Mouse (Mus musculus): ENCODE measurements around the gene Zfp652. TPM values are rescaled to one million over a fixed set of nuclear protein-coding genes. Genes with fewer than 3 reads are reported as not detected.

Zfp652 gene
- total RNA-seq, 2 experiments from 2014 or later, result 83.7 to 86.6 TPM

DNA sequence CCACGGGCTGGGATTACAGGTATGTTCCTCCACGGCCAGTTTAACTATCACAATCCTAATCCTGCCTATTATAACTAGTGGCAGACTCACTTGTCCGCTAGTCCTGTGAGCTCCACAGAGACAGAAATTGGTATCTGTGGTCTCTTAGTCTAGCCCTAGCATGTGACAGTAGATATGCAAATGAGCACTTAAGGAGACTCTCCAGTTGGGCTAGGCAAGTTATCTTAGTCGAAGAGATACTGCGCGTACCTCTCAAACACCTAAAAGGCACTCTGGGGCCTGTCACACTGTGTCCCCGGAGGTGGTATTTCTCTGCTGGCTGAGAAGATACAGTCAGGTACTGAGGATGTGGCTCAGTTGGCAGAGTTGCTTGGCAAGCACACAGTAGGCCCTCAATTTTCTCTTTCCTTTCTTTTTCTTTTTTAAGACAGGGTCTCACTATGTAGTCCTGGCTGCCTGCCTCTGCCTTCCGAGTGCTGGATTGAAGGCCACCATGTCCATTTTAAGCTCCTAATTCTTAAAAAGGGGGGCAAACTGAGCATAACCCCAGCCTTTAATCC is 80.6 kb downstream of the Zfp652 start:
- DNase-seq, result no peak
- intact Hi-C loops (cut with DNase I), result no loop called here

DNA sequence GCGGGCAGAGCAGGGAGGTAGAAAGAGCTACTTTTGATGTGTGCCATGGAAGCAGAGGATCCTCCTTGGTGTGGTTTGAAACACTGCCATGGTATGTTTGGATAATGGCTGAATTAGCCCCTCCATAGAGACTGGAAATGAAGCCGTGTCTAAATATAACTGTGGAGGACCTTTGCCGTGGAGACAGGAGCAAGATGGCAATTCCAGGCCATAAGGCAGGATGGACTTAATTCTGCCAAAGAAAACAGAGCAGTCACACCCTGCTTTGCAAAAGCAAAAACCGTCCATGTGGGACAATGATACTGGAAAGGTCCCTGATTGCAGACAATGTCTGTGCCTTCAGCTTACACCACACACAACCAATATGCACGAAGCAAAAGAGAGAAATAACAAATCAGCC is 81.7 kb downstream of the Zfp652 start:
- intact Hi-C loops (cut with DNase I), result no loop called here

DNA sequence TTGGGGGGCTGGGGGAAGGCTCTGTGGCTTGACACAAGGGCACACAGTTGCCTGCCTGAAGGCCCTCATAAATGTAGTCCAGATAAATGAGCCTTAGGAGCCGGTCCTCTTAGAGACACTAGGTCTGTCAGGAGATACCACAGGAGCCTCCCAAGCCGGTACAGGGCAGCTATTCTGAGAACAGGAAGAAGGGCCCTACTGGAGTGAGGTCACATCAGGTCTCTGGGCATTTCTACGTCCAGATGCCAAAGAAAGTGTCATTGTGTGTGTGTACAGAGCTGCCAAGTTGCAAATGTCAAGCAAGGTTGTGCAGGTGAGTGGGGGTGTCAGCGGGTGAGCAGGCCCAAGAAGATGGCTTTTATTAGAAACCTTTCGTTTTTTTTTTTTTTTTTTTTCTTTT is 83.1 kb downstream of the Zfp652 start:
- intact Hi-C loops (cut with DNase I), result no loop called here

More for the DNA sequence above, 81.7 kb downstream of the Zfp652 start:
- DNase-seq, result no peak

DNA sequence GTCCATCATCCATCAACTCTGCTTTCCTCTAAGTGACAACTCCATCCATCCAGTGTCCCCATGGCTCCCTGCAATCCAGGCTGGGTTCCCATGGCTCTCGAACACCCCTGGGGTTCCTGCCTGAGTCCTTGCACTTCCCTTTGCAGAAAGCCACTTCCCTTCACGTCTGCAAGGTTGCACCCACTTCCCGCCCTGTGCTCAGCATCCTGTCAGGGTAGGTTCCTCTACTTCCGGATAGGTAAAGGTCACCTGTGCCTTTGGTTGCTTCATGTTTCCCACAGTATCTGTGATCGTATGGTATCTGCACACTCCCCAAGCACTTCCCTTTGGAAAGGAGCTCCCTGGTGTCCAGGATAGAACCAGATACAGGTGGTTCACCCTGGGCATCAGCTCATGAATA is 92.5 kb downstream of the Zfp652 start:
- no peak for DNase-seq
- intact Hi-C loops (cut with DNase I), result no loop called here

More for the DNA sequence above, 83.1 kb downstream of the Zfp652 start:
- DNase-seq, result no peak

DNA sequence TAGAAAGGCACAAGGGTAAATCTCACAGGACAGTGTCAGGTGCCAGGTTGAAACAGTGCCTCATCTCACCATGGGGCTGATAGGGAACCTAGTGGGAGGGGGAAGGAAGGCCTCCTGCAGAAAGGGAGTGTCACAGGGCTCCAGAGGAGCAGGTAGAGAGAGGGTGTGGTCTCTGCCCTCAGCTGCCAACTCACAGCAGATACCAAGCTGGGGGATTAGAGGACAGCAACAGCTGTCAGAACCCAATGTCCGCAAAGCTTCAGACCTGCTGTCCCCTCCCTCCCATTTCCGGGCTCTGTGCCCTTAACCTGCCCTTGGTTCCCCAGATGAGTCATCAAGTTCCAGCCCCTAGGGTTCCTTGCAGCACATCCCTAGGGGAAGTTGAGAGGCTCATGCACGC is 93.1 kb downstream of the Zfp652 start:
- intact Hi-C loops (cut with DNase I), result no loop called here

DNA sequence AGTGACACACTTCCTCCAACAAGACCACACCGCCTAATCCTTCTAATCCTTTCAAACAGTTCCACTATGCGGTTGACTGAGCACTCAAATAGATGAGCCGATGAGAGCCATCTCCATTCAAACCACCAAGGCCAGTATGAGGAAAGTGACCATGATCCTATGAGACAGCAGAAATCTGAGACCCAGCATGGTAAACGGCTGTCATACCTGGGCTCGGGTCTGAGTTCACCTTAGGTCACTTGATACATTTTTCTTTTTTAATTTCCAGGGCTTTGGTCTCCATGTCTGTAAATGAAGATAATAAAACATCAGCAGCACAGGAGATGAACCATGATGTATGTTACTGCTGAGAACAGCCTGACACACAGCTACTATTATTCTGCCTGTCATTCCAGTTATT is 95.4 kb downstream of the Zfp652 start:
- intact Hi-C loops (cut with DNase I), result no loop called here

More for the DNA sequence above, 93.1 kb downstream of the Zfp652 start:
- no peak for DNase-seq

DNA sequence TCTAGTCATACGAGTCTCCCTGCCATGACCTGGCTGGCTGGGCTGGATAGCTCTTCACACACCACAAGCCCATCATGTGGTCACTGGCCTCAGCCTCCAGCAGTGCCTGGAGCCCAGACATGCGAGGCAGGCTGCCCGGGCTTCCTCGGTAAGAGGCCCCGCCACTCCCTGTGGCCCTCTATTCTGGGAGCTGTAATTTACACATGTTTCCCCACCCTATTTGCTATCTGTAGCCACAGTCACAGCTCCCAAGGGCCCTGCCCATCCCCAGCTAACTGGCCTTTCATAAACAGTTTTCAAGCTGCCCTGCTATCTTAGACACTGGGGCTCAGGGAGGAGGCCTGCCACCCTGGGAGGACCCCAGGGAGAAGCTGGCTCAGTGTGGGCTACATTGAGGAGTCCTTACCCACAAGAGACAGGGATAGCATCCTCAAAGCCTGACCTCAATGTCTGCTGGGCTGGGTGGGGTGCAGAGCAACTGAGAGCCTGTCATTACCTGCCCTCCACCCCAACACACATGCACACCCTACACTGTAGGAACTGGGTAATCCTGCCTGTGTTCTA is 96.1 kb downstream of the Zfp652 start:
- DNase-seq, result peak in 1 of 2 experiments; percentile 50

More for the DNA sequence above, 95.4 kb downstream of the Zfp652 start:
- no peak for DNase-seq

DNA sequence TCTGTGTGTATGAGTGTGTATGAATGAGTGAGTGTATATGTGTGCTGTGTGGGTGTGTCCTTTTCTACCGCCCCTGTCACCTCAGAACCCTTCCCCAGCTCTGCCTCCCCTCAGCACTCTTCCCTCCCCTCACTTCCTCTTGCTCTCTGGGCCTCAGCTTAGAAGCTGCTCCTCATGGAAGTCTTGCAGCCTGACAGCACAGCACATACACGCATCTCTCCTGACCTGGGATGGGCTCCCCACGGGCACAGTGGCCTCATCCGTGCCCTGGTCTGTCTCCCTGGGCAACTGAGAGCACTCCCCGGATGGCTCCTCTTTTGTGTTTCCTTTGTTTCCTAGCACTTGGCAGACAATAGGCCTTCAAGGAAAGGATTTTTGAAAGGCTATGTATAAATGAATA is 97.1 kb downstream of the Zfp652 start:
- no peak for DNase-seq

More for the DNA sequence above, 96.1 kb downstream of the Zfp652 start:
- intact Hi-C loops (cut with DNase I), result no loop called here

DNA sequence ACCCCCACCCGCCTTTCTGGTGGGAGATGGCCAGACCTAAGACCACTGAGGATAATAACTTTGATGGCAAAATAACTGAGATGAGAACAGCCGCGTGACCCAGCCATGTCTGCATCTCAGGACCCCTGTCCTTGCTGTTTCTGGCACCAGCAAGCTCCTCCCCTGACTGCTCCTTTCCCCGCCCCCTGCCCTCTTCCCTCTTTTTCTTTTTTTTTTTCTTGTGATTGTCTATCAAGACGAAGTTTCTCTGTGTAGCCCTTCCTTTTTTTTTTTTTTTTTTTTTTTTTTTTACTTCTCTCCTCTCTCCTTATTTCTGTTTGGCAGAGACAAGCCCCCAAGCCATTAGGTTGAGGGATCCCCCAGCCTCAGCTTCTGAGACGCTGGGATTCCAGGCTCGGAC is 98.4 kb downstream of the Zfp652 start:
- intact Hi-C loops (cut with DNase I), result no loop called here
- DNase-seq, result no peak

More for the DNA sequence above, 97.1 kb downstream of the Zfp652 start:
- intact Hi-C loops (cut with DNase I), result no loop called here

DNA sequence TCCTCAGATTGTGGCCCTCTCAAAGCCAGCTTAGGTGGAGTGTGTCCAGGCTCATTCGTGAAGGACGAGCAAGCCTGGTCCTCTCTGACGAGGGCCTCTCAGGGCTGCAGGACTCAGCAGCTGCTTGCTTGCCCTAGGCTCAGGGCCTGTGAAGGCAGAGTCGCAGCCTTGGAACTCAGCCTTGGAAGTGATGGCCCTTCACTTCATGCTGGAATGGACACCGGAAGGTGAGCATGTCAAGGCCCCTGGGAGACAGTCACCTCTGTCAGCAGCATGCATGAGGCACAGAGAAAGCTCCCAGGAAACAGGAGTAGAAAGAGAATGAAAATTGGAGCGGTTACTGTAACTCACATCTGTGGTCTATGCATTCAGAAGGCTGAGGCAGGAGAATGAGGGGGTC is 99.3 kb downstream of the Zfp652 start:
- intact Hi-C loops (cut with DNase I), result no loop called here
- no peak for DNase-seq

DNA sequence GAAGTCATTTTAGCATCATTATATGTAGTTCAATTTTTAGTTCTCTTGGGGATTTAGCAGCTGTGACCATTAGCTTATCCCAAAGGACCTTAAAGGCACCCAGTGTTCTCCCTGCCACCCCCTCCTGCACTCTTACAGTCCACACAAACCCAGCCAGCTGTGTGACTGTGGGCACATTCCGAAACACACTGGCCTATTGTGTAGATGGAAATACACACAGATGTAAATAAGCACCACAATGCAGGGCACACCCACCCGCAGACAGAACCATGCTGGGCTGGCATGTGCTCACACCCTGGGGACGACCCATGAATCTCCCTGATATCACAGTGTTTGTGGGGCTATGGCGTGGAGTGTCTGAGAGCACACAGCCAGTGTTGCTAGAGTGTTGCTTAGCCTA is 99.8 kb downstream of the Zfp652 start:
- intact Hi-C loops (cut with DNase I), result no loop called here
- no peak for DNase-seq

DNA sequence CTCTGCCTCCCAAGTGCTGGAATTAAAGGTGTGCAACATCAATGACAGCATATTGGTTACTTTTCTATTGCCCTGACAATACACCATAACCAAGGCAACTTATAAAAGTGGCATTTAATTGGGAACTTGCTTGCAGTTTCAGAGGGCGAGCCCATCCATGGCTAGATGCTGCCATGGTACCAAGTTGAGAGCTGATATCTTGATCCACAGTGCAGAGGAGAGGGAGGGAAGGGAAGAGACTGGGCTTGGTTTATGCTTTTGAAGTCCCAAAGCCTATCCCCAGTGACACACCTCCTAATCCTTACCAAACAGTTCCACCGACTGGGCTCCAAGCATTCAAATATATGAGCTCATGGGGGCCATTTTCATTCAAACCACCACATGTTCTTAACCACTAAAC is 101.6 kb downstream of the Zfp652 start:
- intact Hi-C loops (cut with DNase I), result no loop called here
- no peak for DNase-seq

DNA sequence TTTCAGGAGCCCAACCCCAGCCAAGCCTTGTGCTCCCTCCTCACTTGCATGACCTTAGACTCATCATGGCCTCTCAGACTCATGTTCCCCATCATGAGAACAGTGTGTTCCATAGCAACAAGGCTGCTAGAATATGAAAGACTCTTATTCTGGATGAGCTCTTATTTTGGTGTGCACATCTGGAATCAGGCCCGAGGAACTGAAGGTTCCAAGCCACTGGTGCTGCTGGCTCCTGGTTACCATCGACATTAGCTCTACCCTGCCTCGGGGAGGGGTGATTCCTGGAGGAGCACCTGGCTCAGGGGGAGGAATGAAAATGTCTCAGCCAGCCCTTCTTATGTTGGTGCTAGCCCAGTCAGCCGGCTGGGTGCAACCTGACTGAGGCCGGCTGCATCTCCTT is 102.4 kb downstream of the Zfp652 start:
- DNase-seq, result no peak
- intact Hi-C loops (cut with DNase I), result no loop called here

DNA sequence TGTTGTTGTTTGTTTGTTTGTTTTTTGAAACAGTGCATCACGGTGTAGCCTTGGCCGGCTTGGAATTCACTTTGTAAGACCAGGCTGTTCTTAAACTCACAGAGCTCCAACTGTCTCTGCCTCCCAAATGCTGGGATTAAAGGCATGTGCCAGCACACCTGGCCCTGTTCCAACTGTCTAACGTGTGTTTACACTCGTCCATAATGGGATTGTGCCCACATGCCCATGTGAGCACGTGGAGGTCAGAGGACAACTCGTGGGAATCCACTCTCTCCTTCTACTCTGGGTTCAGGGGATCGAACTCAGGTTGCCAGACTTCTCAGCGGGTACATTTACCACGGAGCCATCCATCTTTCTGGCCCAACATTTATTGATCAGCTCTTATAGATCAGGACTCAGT is 102.9 kb downstream of the Zfp652 start:
- no peak for DNase-seq
- intact Hi-C loops (cut with DNase I), result no loop called here

DNA sequence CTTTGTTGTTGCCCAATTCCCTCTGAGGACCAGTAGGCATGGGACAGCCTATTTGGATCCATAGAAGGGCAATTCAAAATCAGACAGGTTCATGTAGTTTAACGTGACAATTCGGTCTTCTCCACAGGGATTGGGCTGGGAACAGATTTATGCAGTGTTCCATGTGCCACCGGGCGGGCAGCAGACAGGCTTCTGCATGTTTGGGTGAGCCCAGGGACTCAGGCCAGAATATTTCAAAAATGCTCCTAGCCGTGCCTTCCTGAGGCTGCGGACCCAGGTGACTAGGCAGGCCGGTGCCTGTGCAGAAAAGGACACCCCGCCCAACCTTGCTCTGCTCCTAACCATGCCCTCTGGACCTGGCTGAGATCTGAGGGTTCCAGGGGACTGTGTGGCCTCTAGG is 106.7 kb downstream of the Zfp652 start:
- intact Hi-C loops (cut with DNase I), result no loop called here
- DNase-seq, result no peak

DNA sequence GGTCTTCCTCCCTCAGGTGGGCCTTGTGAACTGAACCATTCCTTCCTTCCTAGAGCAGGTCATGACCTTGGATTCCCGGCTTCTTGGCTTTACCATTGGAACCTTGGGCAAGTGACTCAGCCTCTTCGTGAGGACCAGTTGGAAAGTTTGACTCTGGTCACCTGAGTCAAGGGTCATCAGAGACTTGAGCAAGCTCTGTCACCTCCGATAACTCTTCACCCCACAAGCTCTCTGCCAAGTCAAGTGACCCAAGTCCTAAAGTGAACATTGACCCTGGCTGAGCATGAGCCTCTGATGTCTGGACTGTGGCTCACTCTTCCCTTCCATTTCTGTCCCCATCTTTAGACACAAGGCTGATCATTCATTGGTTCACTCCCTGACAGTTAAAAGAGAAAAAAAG is 109.0 kb downstream of the Zfp652 start:
- intact Hi-C loops (cut with DNase I), result no loop called here
- DNase-seq, result no peak

DNA sequence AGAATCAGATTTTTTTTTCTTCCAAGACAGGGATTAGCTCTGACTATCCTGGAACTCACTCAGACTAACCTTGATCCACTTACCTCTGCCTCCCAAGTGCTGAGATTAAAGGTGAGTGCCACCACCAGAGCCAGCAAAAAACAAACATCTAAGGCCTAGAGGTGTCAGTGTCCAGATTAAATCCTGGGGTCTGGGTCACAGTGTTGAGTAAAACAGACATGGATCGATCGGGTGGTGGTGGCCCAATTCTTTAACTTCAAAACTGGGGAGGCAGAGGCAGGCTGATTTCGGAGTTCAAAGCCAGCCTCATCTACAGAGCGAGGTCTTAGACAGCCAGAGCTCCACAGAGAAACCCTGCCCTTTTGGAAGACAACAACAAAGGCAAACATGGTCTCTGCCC is 110.0 kb downstream of the Zfp652 start:
- intact Hi-C loops (cut with DNase I), result no loop called here
- no peak for DNase-seq

DNA sequence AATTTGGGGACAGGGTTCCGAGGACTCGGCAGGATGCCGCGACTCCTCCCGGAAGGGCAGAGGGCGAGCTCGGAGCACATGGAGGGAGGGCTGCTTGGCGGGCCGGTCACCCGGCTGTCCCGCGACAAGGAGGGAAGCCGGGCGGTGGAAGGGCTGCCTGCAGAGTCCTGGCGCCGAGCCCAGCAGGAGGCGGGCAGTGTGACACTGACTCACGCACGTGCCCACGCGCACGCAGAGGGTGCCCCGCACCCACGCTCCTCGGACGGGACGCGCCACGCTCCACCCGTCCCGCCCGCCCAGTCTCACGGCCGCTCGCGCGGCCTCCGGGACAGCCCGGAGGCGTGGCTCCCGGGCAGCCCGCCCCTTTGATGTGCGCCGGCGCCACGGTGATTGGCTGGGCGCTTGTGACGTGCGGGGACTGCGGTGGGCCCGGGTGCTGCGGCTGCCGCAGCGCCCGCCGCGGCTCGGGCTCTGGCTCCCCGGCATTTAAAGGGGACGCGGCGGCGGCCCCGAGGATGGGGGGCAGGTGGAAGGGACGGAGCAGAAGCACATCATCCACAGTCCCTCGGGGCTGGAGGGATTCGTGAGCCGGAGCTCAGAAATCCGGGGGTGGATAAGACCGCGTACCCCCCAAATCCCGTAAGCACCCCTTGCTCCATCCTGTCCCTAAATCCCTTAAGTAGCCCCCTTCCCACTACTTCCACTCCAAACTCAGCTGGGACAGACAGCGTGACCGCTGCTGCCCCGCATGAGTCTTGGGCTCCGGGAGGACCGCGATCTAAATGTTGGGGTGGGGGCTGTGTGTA is 111.8 kb downstream of the Zfp652 start, which contains the start of gene Phospho1:
TSS of gene Phospho1 (plus strand) at position 429 of the 806 bp plus-strand sequence.
- DNase-seq, result peak; percentile 87 to 89
- intact Hi-C loops (cut with DNase I), result no loop called here

DNA sequence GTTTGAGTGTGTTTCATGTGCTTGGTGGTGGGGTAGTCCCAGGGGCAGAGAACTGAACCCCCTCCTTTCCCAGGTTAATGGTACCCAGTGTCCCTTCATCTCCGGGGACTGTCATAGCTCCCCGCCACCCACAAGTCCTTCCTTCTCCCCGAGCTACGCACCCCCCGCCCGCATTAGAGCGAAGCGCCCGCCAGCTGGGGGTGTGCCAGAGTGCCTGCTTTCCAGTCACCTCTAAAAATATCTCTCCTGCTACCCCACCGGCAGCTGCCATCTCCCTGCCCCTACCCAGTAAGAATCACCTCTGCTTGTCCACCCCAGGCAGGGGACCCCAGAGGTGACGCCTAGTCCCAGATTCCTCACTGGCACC is 112.4 kb downstream of the Zfp652 start:
- intact Hi-C loops (cut with DNase I), result loop anchor here (5.0 kb wide), 1 partner anchor 53 kb away; no protein-coding TSS in a partner anchor

DNA sequence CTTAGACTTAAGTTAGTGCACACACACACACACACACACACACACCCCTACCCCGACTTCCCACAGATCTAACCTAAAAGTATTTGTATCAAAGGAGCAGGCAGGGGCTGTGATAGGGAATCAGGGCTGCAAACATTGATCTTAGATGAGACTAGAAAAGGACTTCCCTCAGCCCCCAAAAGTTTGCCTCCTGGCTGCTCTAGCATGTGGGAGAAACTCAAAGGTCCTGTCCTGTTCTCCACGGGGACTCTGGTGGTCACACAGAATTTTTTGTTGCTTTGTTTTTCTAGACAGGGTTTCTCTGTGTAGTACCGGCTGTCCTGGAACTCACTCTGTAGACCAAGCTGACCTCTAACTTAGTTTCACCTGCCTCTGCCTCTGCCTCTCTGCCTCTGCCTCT is 113.2 kb downstream of the Zfp652 start:
- intact Hi-C loops (cut with DNase I), result loop anchor here (5.0 kb wide), 1 partner anchor 53 kb away; no protein-coding TSS in a partner anchor
- DNase-seq, result no peak

More for the DNA sequence above, 112.4 kb downstream of the Zfp652 start:
- peak; percentile 71 to 79 for DNase-seq

DNA sequence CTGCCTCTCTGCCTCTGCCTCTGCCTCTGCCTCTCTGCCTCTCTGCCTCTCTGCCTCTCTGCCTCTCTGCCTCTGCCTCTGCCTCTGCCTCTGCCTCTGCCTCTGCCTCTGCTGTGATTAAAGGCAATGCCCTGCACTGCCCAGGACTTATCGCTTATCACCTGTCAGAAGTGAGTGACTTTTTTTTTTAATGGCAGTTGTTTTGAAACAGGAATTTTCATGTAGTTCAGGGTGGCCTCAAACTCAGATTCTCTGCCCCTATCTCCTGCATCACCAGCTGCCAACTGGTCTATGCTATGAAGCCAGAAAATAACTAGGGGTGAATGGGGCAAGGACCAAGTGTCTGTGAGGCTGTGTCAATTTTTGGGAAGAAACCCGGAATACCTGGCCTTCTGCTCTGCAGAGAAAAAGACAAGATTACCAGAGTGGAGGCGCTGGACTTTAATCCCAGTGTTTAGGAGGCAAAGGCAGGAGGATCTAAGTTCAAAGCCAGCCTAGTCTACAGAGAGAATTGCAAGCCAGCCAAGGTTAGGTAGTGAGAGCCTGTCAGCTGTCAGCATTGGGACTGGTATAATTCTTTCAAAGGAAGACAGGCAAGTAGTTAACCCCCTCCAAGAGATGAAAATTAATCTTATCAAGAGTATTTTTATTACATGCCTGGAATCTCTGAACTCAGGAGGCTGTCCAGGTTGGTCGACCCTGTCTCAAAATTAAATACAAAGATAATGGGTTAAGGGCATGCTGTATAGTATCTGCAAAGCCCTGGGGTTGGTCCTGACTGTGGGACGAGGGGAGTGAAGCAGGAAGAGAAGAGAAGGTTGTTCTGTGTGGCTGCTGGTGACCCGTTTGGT is 114.1 kb downstream of the Zfp652 start:
- intact Hi-C loops (cut with DNase I), result loop anchor here (5.0 kb wide), 1 partner anchor 54 kb away; no protein-coding TSS in a partner anchor

More for the DNA sequence above, 114.1 kb downstream of the Zfp652 start:
- no peak for DNase-seq
